22 mouse cellular contexts compared by ENCODE assay signal in genomic region chr6:113041215-113041990, GRCm38 (mm10). TPM values are rescaled to one million over a fixed set of nuclear protein-coding genes. Genes with fewer than 3 reads are reported as not detected.
A peak's percentile ranks its signal among the peaks of the same experiment; 100 is the strongest.
DNase-seq lines count a peak whose midpoint lies in the region; ATAC-seq and TF ChIP-seq lines count a peak whose summit lies in the region.
"Had no signal": no experiment of that assay in that cellular context is flagged by ENCODE, and none has a peak within 500 bp of the region (broad histone marks: within the 10 kb centered on the region; RNA-seq: fewer than 3 reads in every experiment).

No protein-coding gene starts in this region.

- peak overlapping the region; percentile 69 for H3K9ac ChIP-seq in MEL (ENCODE audit: control insufficient read depth, low read depth, low read length, poor library complexity, severe bottlenecking)
- H3K9ac ChIP-seq in liver, embryonic 14.5 days (replicated peaks) = no peak overlapping the region
- H3K9ac ChIP-seq in midbrain, embryonic 11.5 days (ENCODE audit: low read length) = no peak overlapping the region
- H3K9ac ChIP-seq: heart, embryonic 12.5 days; kidney, embryonic 15.5 days; lung, embryonic 15.5 days; midbrain, embryonic 15.5 days; neural tube, embryonic 13.5 days had no signal

- ATAC-seq in liver, embryonic 14.5 days (ENCODE audit: insufficient read depth) = peak; percentile 17; the same call in 1 of the 2 replicates
- no peak for ATAC-seq in midbrain, embryonic 11.5 days (ENCODE audit: low FRiP score)
- ATAC-seq: forebrain, embryonic 14.5 days; intestine, postnatal 0 days; midbrain, embryonic 15.5 days; Patski had no signal

- peak overlapping the region; percentile 98 for H3K27ac ChIP-seq in MEL (ENCODE audit: control insufficient read depth, low read depth, low read length)
- H3K27ac ChIP-seq in liver, embryonic 14.5 days = peak overlapping the region; percentile 64
- H3K27ac ChIP-seq in midbrain, embryonic 11.5 days (ENCODE audit: low read depth, low read length) = no peak overlapping the region
- H3K27ac ChIP-seq: gastrocnemius, adult 2 months; kidney, embryonic 15.5 days; lung, embryonic 15.5 days; midbrain, embryonic 15.5 days; neural tube, embryonic 13.5 days had no signal

- H3K79me2 ChIP-seq in MEL (ENCODE audit: control insufficient read depth, insufficient read depth, low read length, poor library complexity) = peaks cover 14% of the 10 kb centered on the region

- peaks cover 0 to 54% of the 10 kb centered on the region in 2 experiments; a peak in 2 of 4 replicates for H3K36me3 ChIP-seq in MEL (ENCODE audit: control insufficient read depth in 1 of 2, insufficient read depth in 2 of 2, low read length in 2 of 2)
- H3K36me3 ChIP-seq in liver, embryonic 14.5 days (replicated peaks; ENCODE audit: control insufficient read depth, insufficient read depth, low read depth) = no peaks in the 10 kb centered on the region
- H3K36me3 ChIP-seq in midbrain, embryonic 11.5 days (ENCODE audit: control insufficient read depth, insufficient read depth, low read length) = no peaks in the 10 kb centered on the region
- H3K36me3 ChIP-seq: heart, embryonic 12.5 days; kidney, embryonic 15.5 days; lung, embryonic 15.5 days; midbrain, embryonic 15.5 days; neural tube, embryonic 13.5 days had no signal

- peak in 1 of 2 experiments; percentile 28; a peak in 2 of 4 replicates for TF ChIP-seq POLR2A in MEL (IDR thresholded peaks at IDR 0.05; ENCODE audit: control insufficient read depth in 1 of 2, insufficient read depth in 1 of 2, low read depth in 1 of 2, low read length in 2 of 2, poor library complexity in 1 of 2)

- peak; percentile 92 for DNase-seq in MEL (ENCODE audit: low read depth, low spot score)
- DNase-seq in c-Kit-positive CD71-positive TER-119-negative erythroid progenitor cells, embryonic 14.5 days (ENCODE audit: low read depth) = peak; percentile 40
- no peak for DNase-seq in liver, embryonic 14.5 days (ENCODE audit: low read depth in 3 of 3, low spot score in 3 of 3)
- peak; percentile 2 to 30 for DNase-seq in natural killer cell, adult 2 months (ENCODE audit: low spot score in 2 of 2)
- DNase-seq in midbrain, embryonic 11.5 days (ENCODE audit: low spot score, missing footprints) = no peak
- no peak for DNase-seq in lung, postnatal 4 days
- DNase-seq in gastrocnemius, postnatal 4 days (ENCODE audit: low spot score in 2 of 2) = no peak
- DNase-seq: cerebellum, adult 2 months; cerebellum, postnatal 36 days; gastrocnemius, adult 2 months; heart, postnatal 14 days; kidney, postnatal 36 days; retina, postnatal 1 day; thymus, postnatal 25 days had no signal

- peaks cover 24 to 28% of the 10 kb centered on the region in 2 experiments for H3K4me1 ChIP-seq in MEL (ENCODE audit: control insufficient read depth in 1 of 2, insufficient read depth in 2 of 2, low read length in 2 of 2)
- peaks cover 23 to 38% of the 10 kb centered on the region in 2 experiments for H3K4me1 ChIP-seq in liver, embryonic 14.5 days (replicated peaks; ENCODE audit: control insufficient read depth in 2 of 2, insufficient read depth in 2 of 2, low read length in 1 of 2)
- H3K4me1 ChIP-seq in midbrain, embryonic 11.5 days (ENCODE audit: control insufficient read depth, insufficient read depth, low read length) = peaks cover 14% of the 10 kb centered on the region

- TF ChIP-seq CTCF in MEL (IDR thresholded peaks at IDR 0.05 in 2 of 3, conservative IDR thresholded peaks at IDR 0.05 in 1 of 3; ENCODE audit: control insufficient read depth in 1 of 3, insufficient read depth in 1 of 3, low read depth in 2 of 3, low read length in 3 of 3, poor library complexity in 1 of 3, severe bottlenecking in 1 of 3) = no peak
- TF ChIP-seq CTCF in liver, embryonic 14.5 days (IDR thresholded peaks at IDR 0.05; ENCODE audit: low read depth) = no peak

- WGBS in liver, embryonic 14.5 days (ENCODE audit: insufficient replicate concordance) = 22% methylated on average over 11 of the region's 11 CpGs
- WGBS in midbrain, embryonic 11.5 days = 86% methylated on average over 11 of the region's 11 CpGs

- no peaks in the 10 kb centered on the region for H3K9me3 ChIP-seq in MEL (replicated peaks; ENCODE audit: insufficient read depth, low read length)
- H3K9me3 ChIP-seq in liver, embryonic 14.5 days (ENCODE audit: control insufficient read depth, low read length) = no peaks in the 10 kb centered on the region
- H3K9me3 ChIP-seq in midbrain, embryonic 11.5 days (ENCODE audit: control insufficient read depth, low read length) = no peaks in the 10 kb centered on the region
- H3K9me3 ChIP-seq: heart, embryonic 12.5 days; kidney, embryonic 15.5 days; lung, embryonic 15.5 days; midbrain, embryonic 15.5 days; neural tube, embryonic 13.5 days had no signal

- H3K27me3 ChIP-seq in MEL (ENCODE audit: control insufficient read depth in 1 of 2, insufficient read depth in 2 of 2, low read length in 2 of 2) = no peaks in the 10 kb centered on the region
- H3K27me3 ChIP-seq in liver, embryonic 14.5 days (ENCODE audit: control insufficient read depth, insufficient read depth, low read length) = no peaks in the 10 kb centered on the region
- H3K27me3 ChIP-seq in midbrain, embryonic 11.5 days (ENCODE audit: control insufficient read depth, insufficient read depth, low read length) = no peaks in the 10 kb centered on the region
- H3K27me3 ChIP-seq: kidney, embryonic 15.5 days; lung, embryonic 15.5 days; midbrain, embryonic 15.5 days; Patski had no signal

- H3K4me2 ChIP-seq in liver, embryonic 14.5 days (ENCODE audit: low read depth) = peak overlapping the region; percentile 11; the same call in 1 of the 2 replicates
- H3K4me2 ChIP-seq in midbrain, embryonic 11.5 days = no peak overlapping the region
- H3K4me2 ChIP-seq: heart, embryonic 12.5 days; kidney, embryonic 15.5 days; lung, embryonic 15.5 days; midbrain, embryonic 15.5 days; neural tube, embryonic 13.5 days had no signal

- no peak; the same call in 1 of the 2 replicates for TF ChIP-seq RAD21 in MEL (IDR thresholded peaks at IDR 0.05; ENCODE audit: low read depth, low read length)

- TF ChIP-seq EP300 in MEL (IDR thresholded peaks at IDR 0.05; ENCODE audit: low read depth in 1 of 2, low read length in 2 of 2) = peak; percentile 99
- peak; percentile 58 for TF ChIP-seq EP300 in liver, embryonic 14.5 days (IDR thresholded peaks at IDR 0.05; ENCODE audit: low read depth)

- H3K4me3 ChIP-seq in MEL (ENCODE audit: control insufficient read depth in 1 of 2, insufficient read depth in 1 of 2, low read depth in 2 of 2, low read length in 2 of 2) = peak overlapping the region; percentile 15 to 34
- H3K4me3 ChIP-seq in liver, embryonic 14.5 days (ENCODE audit: insufficient read depth in 1 of 2, low read depth in 2 of 2, low read length in 2 of 2) = no peak overlapping the region
- no peak overlapping the region for H3K4me3 ChIP-seq in midbrain, embryonic 11.5 days (ENCODE audit: low read depth, low read length)
- H3K4me3 ChIP-seq: gastrocnemius, adult 2 months; heart, embryonic 12.5 days; kidney, embryonic 15.5 days; lung, embryonic 15.5 days; midbrain, embryonic 15.5 days; neural tube, embryonic 13.5 days had no signal

TF ChIP-seq in MEL, 35 proteins besides CTCF, POLR2A, EP300 and RAD21 (continues in another document):
- TF ChIP-seq MEF2A (IDR thresholded peaks at IDR 0.05; ENCODE audit: extremely low read depth, insufficient replicate concordance, low read depth, low read length, poor library complexity, severe bottlenecking) (no peak), BHLHE40 (IDR thresholded peaks at IDR 0.05; ENCODE audit: borderline replicate concordance, low read depth, low read length) (peak; percentile 65; the same call in 1 of the 2 replicates), SMC3 (IDR thresholded peaks at IDR 0.05; ENCODE audit: low read depth, low read length) (no peak), E2F4 (IDR thresholded peaks at IDR 0.05; ENCODE audit: borderline replicate concordance, low read depth, low read length) (no peak; the same call in 1 of the 2 replicates), RCOR1 (IDR thresholded peaks at IDR 0.05; ENCODE audit: low read depth, low read length) (peak; percentile 90), UBTF (IDR thresholded peaks at IDR 0.05; ENCODE audit: borderline replicate concordance, insufficient read depth, low read depth, low read length) (0 out of 2 replicates have a peak, but pooled peaks have one; percentile 16), JUND (IDR thresholded peaks at IDR 0.05; ENCODE audit: low read depth, low read length) (peak; percentile 75; the same call in 1 of the 2 replicates), CHD1 (IDR thresholded peaks at IDR 0.05; ENCODE audit: low read depth, low read length) (no peak; the same call in 1 of the 2 replicates), ELF1 (IDR thresholded peaks at IDR 0.05; ENCODE audit: low read depth, low read length) (no peak), MAX (IDR thresholded peaks at IDR 0.05; ENCODE audit: low read length) (peak; percentile 90), GATA1 (IDR thresholded peaks at IDR 0.05; ENCODE audit: low read depth, low read length) (peak; percentile 99), HCFC1 (IDR thresholded peaks at IDR 0.05; ENCODE audit: low read depth, low read length) (peak; percentile 63), TCF12 (IDR thresholded peaks at IDR 0.05; ENCODE audit: low read depth, low read length) (peak; percentile 95), POLR2AphosphoS5 (IDR thresholded peaks at IDR 0.05; ENCODE audit: borderline replicate concordance, low read depth, low read length) (no peak), KAT2A (conservative IDR thresholded peaks at IDR 0.05; ENCODE audit: low read depth, low read length) (no peak), ZMIZ1 (IDR thresholded peaks at IDR 0.05; ENCODE audit: low read depth, low read length) (peak; percentile 78)

RNA-seq across cellular contexts. Expression of gene Thumpd3, which starts 4.6 kb away (rescaled TPM):
- 89.1 and 95.7 TPM in 2 replicates for total RNA-seq in MEL (2012; rRNA removed)
- polyA plus RNA-seq in MEL (2012; ENCODE audit: insufficient read depth in 1 of 2, insufficient read length in 2 of 2, low read depth in 1 of 2, low replicate concordance in 2 of 2, missing spikeins in 1 of 2) = 100 to 1,000 TPM in 1 of 2 experiments, 10 to 100 TPM in 1; 74.8 to 158 TPM
- polyA plus RNA-seq in liver, embryonic 14.5 days (2012; rRNA removed) = 14.0 and 19.6 TPM in 2 replicates
- polyA plus RNA-seq in liver, embryonic 14.5 days (2014; fragmentation: Nextera tagmentation; extraction: Ambion mirVana) = 35.4 and 35.7 TPM in 2 replicates
- 57.1 and 59.5 TPM in 2 replicates for polyA plus RNA-seq in midbrain, embryonic 11.5 days (2014; fragmentation: Nextera tagmentation; extraction: Ambion mirVana)
- total RNA-seq in gastrocnemius, postnatal 4 days (2021) = 10 to 100 TPM; 20.7 to 22.1 TPM

RNA-seq across cellular contexts. Expression of gene Setd5, which starts 35.8 kb away (rescaled TPM):
- total RNA-seq in MEL (2012; rRNA removed) = 43.5 and 50.4 TPM in 2 replicates
- 100 to 1,000 TPM in 1 of 2 experiments, 10 to 100 TPM in 1; 80.2 to 185 TPM for polyA plus RNA-seq in MEL (2012; ENCODE audit: insufficient read depth in 1 of 2, insufficient read length in 2 of 2, low read depth in 1 of 2, low replicate concordance in 2 of 2, missing spikeins in 1 of 2)
- 10.5 and 11.8 TPM in 2 replicates for polyA plus RNA-seq in liver, embryonic 14.5 days (2012; rRNA removed)
- polyA plus RNA-seq in liver, embryonic 14.5 days (2014; fragmentation: Nextera tagmentation; extraction: Ambion mirVana) = 14.1 and 16.2 TPM in 2 replicates
- polyA plus RNA-seq in midbrain, embryonic 11.5 days (2014; fragmentation: Nextera tagmentation; extraction: Ambion mirVana) = 75.0 and 75.5 TPM in 2 replicates
- 100 to 1,000 TPM; 106 to 109 TPM for total RNA-seq in gastrocnemius, postnatal 4 days (2021)

Comparison
In these comparisons a context has a peak if more than half of its experiments do, and no peak if none do; other contexts are left out.
1. DNase-seq: peak in MEL (single experiment), c-Kit-positive CD71-positive TER-119-negative erythroid progenitor cells, embryonic 14.5 days (single experiment) and natural killer cell, adult 2 months (2 of 2); none in liver, embryonic 14.5 days (0 of 3), midbrain, embryonic 11.5 days (single experiment), lung, postnatal 4 days (0 of 2) and gastrocnemius, postnatal 4 days (0 of 2).
2. H3K4me3 ChIP-seq: peak in MEL (2 of 2); none in liver, embryonic 14.5 days (0 of 2) and midbrain, embryonic 11.5 days (single experiment).